In the genomic region with DNA sequence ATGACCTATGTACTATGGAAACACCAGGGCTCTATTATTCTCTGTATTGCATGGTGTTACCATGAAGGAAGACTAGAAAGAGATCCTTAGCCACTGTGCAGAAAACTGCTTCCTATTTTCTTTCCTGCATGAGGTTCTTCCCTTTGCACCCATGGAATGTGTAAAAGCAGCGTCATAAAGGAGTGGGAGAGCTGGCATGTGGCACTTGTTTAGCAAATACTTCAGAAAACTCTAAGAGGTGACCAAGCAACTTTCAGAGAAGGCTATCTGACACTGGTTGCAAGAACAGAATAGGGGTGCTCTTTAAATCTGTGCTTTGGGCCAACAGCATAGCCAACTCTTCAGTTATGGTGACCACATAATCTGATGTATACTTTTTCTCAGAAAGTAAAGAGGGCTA, we compare ENCODE assay signal across 24 mouse cellular contexts.
"Had no signal": no experiment of that assay in that cellular context is flagged by ENCODE, and none has a peak within 500 bp of the region (broad histone marks: within the 10 kb centered on the region; RNA-seq: fewer than 3 reads in every experiment).

No protein-coding gene starts in this region.

- H3K27me3 ChIP-seq: limb, embryonic 12.5 days; liver, embryonic 12.5 days; liver, embryonic 15.5 days; midbrain, embryonic 12.5 days; midbrain, embryonic 15.5 days; neural tube, embryonic 12.5 days; neural tube, embryonic 15.5 days had no signal

- H3K4me2 ChIP-seq: limb, embryonic 12.5 days; liver, embryonic 12.5 days; liver, embryonic 15.5 days; lung, embryonic 14.5 days; midbrain, embryonic 12.5 days; midbrain, embryonic 15.5 days; neural tube, embryonic 12.5 days; neural tube, embryonic 15.5 days had no signal

- H3K9ac ChIP-seq: limb, embryonic 12.5 days; liver, embryonic 12.5 days; liver, embryonic 15.5 days; lung, embryonic 14.5 days; midbrain, embryonic 12.5 days; midbrain, embryonic 15.5 days; neural tube, embryonic 12.5 days; neural tube, embryonic 15.5 days had no signal

- DNase-seq: kidney, adult 18-20 months; kidney, adult 9 months; kidney, postnatal 14 days; kidney, postnatal 4 days; layer of hippocampus, postnatal 36 days; liver; lung, embryonic 14.5 days; right cerebral cortex, adult 18-20 months; right cerebral cortex, postnatal 14 days; right cerebral cortex, postnatal 4 days; thymus, adult 2 months; thymus, postnatal 14 days; thymus, postnatal 4 days had no signal

- H3K27ac ChIP-seq: left cerebral cortex, adult 2 months; limb, embryonic 12.5 days; liver, embryonic 12.5 days; liver, embryonic 15.5 days; macrophage; midbrain, embryonic 12.5 days; midbrain, embryonic 15.5 days; neural tube, embryonic 12.5 days; neural tube, embryonic 15.5 days; stomach, postnatal 0 days had no signal

- H3K9me3 ChIP-seq: limb, embryonic 12.5 days; liver, embryonic 12.5 days; liver, embryonic 15.5 days; midbrain, embryonic 12.5 days; midbrain, embryonic 15.5 days; neural tube, embryonic 12.5 days; neural tube, embryonic 15.5 days had no signal

- H3K4me1 ChIP-seq: limb, embryonic 12.5 days; neural tube, embryonic 12.5 days had no signal

- H3K4me3 ChIP-seq: left cerebral cortex, adult 2 months; limb, embryonic 12.5 days; liver, embryonic 12.5 days; liver, embryonic 15.5 days; midbrain, embryonic 12.5 days; midbrain, embryonic 15.5 days; neural tube, embryonic 12.5 days; neural tube, embryonic 15.5 days had no signal

- ATAC-seq: intestine, embryonic 16.5 days; liver, embryonic 12.5 days; midbrain, embryonic 15.5 days had no signal
